Mouse (Mus musculus) limb, embryonic 13.5 days (tissue): ENCODE measurements around the gene Pip5k1b. TPM values are rescaled to one million over a fixed set of nuclear protein-coding genes. Genes with fewer than 3 reads are reported as not detected.

Experiments used
- ATAC-seq: fragments of 200-750 bp; cut with Nextera tagmentation; 2 replicates; pipeline ENCODE4 v1.8.0; 2017; ENCODE audit warnings: low read depth, moderate number of reproducible peaks, moderate TSS enrichment; ENCODE audit not compliant: low FRiP score
- H3K27ac ChIP-seq: fragments of 300-500 bp; sonication (generic); 2 replicates; pipeline ENCODE4 v1.5.1; 2015; ENCODE audit warnings: inconsistent platforms, mild to moderate bottlenecking, moderate library complexity
- H3K27me3 ChIP-seq: fragments of 300-500 bp; sonication (generic); 2 replicates; pipeline ENCODE4 v1.6.1; 2015; ENCODE audit warnings: mild to moderate bottlenecking, inconsistent platforms
- H3K36me3 ChIP-seq: fragments of 300-500 bp; sonication (generic); 2 replicates; pipeline ENCODE4 v1.6.1; 2015; ENCODE audit warnings: inconsistent platforms, mild to moderate bottlenecking, moderate library complexity
- H3K4me1 ChIP-seq: fragments of 300-500 bp; sonication (generic); 2 replicates; pipeline ENCODE4 v1.6.1; 2015; ENCODE audit warnings: inconsistent platforms
- H3K4me2 ChIP-seq: fragments of 300-500 bp; sonication (generic); replicated peaks from 2 replicates; pipeline ENCODE4 v1.6.1; 2015; ENCODE audit warnings: inconsistent platforms, mild to moderate bottlenecking, moderate library complexity
- H3K4me3 ChIP-seq: fragments of 300-500 bp; sonication (generic); 2 replicates; pipeline ENCODE4 v1.5.1; 2015; ENCODE audit warnings: moderate library complexity, mild to moderate bottlenecking, inconsistent platforms
- H3K9ac ChIP-seq: fragments of 300-500 bp; sonication (generic); 2 replicates; pipeline ENCODE4 v1.6.1; 2015; ENCODE audit warnings: mild to moderate bottlenecking, inconsistent platforms
- H3K9me3 ChIP-seq: fragments of 300-500 bp; sonication (generic); 2 replicates; pipeline ENCODE4 v1.6.1; 2016; ENCODE audit warnings: inconsistent platforms
- WGBS: fragments of 180-500 bp; shearing (Covaris S2); methylation state at CpG from one replicate; pipeline ENCODE4 v1.1.7; 2015; 5-methylcytosine and 5-hydroxymethylcytosine counted together
- polyA plus RNA-seq: library from polyadenylated mRNA; unstranded; fragments of >200 nt; fragmentation: Nextera tagmentation; extraction: Ambion mirVana; gene quantifications from 2 replicates; pipeline ENCODE4 v1.2.1, GENCODE M21; 2015

The Pip5k1b gene
- polyA plus RNA-seq, 1 experiment from 2014 or later, result 0.65 TPM

GRCm38 (mm10) chr19:24264991-24265390 is 290.7 kb downstream of the Pip5k1b start:
- Histone ChIP-seq H3K4me3 (no peak overlapping the region), H3K27me3 (no peaks in the 10 kb centered on the region), H3K36me3 (peaks cover 56% of the 10 kb centered on the region), H3K9ac (no peak overlapping the region), H3K4me2 (no peak overlapping the region), H3K9me3 (no peaks in the 10 kb centered on the region), H3K27ac (no peak overlapping the region), H3K4me1 (no peaks in the 10 kb centered on the region)
- ATAC-seq, result peak; percentile 83
- WGBS, result 47% methylated on average over 7 of the region's 7 CpGs

- no peaks in the 10 kb centered on the region for H3K9me3 ChIP-seq
- peaks cover 61% of the 10 kb centered on the region for H3K36me3 ChIP-seq
- H3K4me3 ChIP-seq, result no peak overlapping the region
- 94% methylated on average over 14 of the region's 14 CpGs for WGBS
- no peak overlapping the region for H3K27ac ChIP-seq
- no peaks in the 10 kb centered on the region for H3K4me1 ChIP-seq
- no peak overlapping the region for H3K4me2 ChIP-seq
- no peak overlapping the region for H3K9ac ChIP-seq
- H3K27me3 ChIP-seq, result no peaks in the 10 kb centered on the region
- no peak for ATAC-seq
Measured at GRCm38 (mm10) chr19:24262736-24263135, 292.9 kb downstream of the Pip5k1b start.

- WGBS, result 87% methylated on average over 12 of the region's 12 CpGs
Measured at GRCm38 (mm10) chr19:24259390-24260351, 296.0 kb downstream of the Pip5k1b start.

GRCm38 (mm10) chr19:24258368-24258767 is 297.3 kb downstream of the Pip5k1b start:
- no peak overlapping the region for H3K4me2 ChIP-seq
- 81% methylated on average over 5 of the region's 5 CpGs for WGBS
- H3K9ac ChIP-seq, result no peak overlapping the region
- no peaks in the 10 kb centered on the region for H3K27me3 ChIP-seq
- H3K9me3 ChIP-seq, result no peaks in the 10 kb centered on the region
- no peak overlapping the region for H3K27ac ChIP-seq
- H3K4me3 ChIP-seq, result no peak overlapping the region
- H3K36me3 ChIP-seq, result peaks cover 32% of the 10 kb centered on the region
- ATAC-seq, result no peak
- peaks cover 8% of the 10 kb centered on the region for H3K4me1 ChIP-seq

More at GRCm38 (mm10) chr19:24259390-24260351, 296.0 kb downstream of the Pip5k1b start:
- Histone ChIP-seq H3K36me3 (peaks cover 42% of the 10 kb centered on the region), H3K9ac (no peak overlapping the region), H3K9me3 (no peaks in the 10 kb centered on the region), H3K4me3 (no peak overlapping the region), H3K27ac (no peak overlapping the region), H3K4me2 (no peak overlapping the region), H3K4me1 (no peaks in the 10 kb centered on the region), H3K27me3 (no peaks in the 10 kb centered on the region)
- ATAC-seq, result no peak

GRCm38 (mm10) chr19:24257962-24258361 is 297.7 kb downstream of the Pip5k1b start:
- H3K9ac ChIP-seq, result no peak overlapping the region
- H3K4me3 ChIP-seq, result no peak overlapping the region
- no peak overlapping the region for H3K4me2 ChIP-seq
- no peak for ATAC-seq
- H3K36me3 ChIP-seq, result peaks cover 31% of the 10 kb centered on the region
- no peak overlapping the region for H3K27ac ChIP-seq
- peaks cover 8% of the 10 kb centered on the region for H3K4me1 ChIP-seq
- H3K9me3 ChIP-seq, result no peaks in the 10 kb centered on the region
- no peaks in the 10 kb centered on the region for H3K27me3 ChIP-seq
- WGBS, result 89% methylated on average over 6 of the region's 6 CpGs

GRCm38 (mm10) chr19:24253657-24254260 is 301.9 kb downstream of the Pip5k1b start:
- Histone ChIP-seq H3K4me2 (no peak overlapping the region), H3K27ac (no peak overlapping the region; the same call in 1 of the 2 replicates), H3K36me3 (peaks cover 3% of the 10 kb centered on the region; the same call in 1 of the 2 replicates), H3K4me3 (no peak overlapping the region), H3K9me3 (no peaks in the 10 kb centered on the region), H3K27me3 (no peaks in the 10 kb centered on the region), H3K9ac (no peak overlapping the region), H3K4me1 (peaks cover 14% of the 10 kb centered on the region)
- no peak; the same call in 1 of the 2 replicates for ATAC-seq
- WGBS, result 18% methylated on average over 9 of the region's 9 CpGs

- WGBS, result 19% methylated on average over 6 of the region's 6 CpGs
- no peak overlapping the region for H3K4me2 ChIP-seq
Measured at GRCm38 (mm10) chr19:24251869-24252268, 303.8 kb downstream of the Pip5k1b start.

More at GRCm38 (mm10) chr19:24251869-24252268, 303.8 kb downstream of the Pip5k1b start:
- Histone ChIP-seq H3K4me3 (no peak overlapping the region), H3K9me3 (no peaks in the 10 kb centered on the region), H3K27me3 (no peaks in the 10 kb centered on the region), H3K36me3 (no peaks in the 10 kb centered on the region), H3K27ac (no peak overlapping the region), H3K9ac (no peak overlapping the region), H3K4me1 (peaks cover 14% of the 10 kb centered on the region)
- ATAC-seq, result no peak

Other genes with a start within 250 kb of the Pip5k1b start
- 48.2 and 54.2 TPM in 2 replicates for gene Fam122a, start 78.5 kb downstream of the Pip5k1b start, polyA plus RNA-seq
- gene Tmem252, start 118.1 kb upstream of the Pip5k1b start, polyA plus RNA-seq, result 1.8 and 1.9 TPM in 2 replicates